Mouse (Mus musculus) hindbrain, embryonic 15.5 days (tissue): ENCODE results near the gene Crat. TPM values are rescaled to one million over a fixed set of nuclear protein-coding genes. Genes with fewer than 3 reads are reported as not detected.

Source experiments
- ATAC-seq: fragments of 200-750 bp; cut with Nextera tagmentation; 2 replicates; pipeline ENCODE4 v1.8.0; 2017; ENCODE audit warnings: low read depth, moderate number of reproducible peaks, moderate TSS enrichment; ENCODE audit not compliant: low FRiP score
- H3K27ac ChIP-seq: fragments of 300-500 bp; sonication (generic); replicated peaks from 2 replicates; pipeline ENCODE4 v1.5.1; 2015; ENCODE audit warnings: mild to moderate bottlenecking, inconsistent platforms
- H3K27me3 ChIP-seq: fragments of 300-500 bp; sonication (generic); 2 replicates; pipeline ENCODE4 v1.6.1; 2015; ENCODE audit warnings: control low read depth, inconsistent platforms
- H3K36me3 ChIP-seq: fragments of 300-500 bp; sonication (generic); 2 replicates; pipeline ENCODE4 v1.6.1; 2015; ENCODE audit warnings: control low read depth, inconsistent platforms
- H3K4me1 ChIP-seq: fragments of 300-500 bp; sonication (generic); replicated peaks from 2 replicates; pipeline ENCODE4 v1.6.1; 2015; ENCODE audit warnings: control low read depth, inconsistent platforms
- H3K4me2 ChIP-seq: fragments of 300-500 bp; sonication (generic); 2 replicates; pipeline ENCODE4 v1.6.1; 2015; ENCODE audit warnings: moderate library complexity, mild to moderate bottlenecking, inconsistent platforms
- H3K4me3 ChIP-seq: fragments of 300-500 bp; sonication (generic); 2 replicates; pipeline ENCODE4 v1.5.1; 2015; ENCODE audit warnings: mild to moderate bottlenecking, inconsistent platforms
- H3K9ac ChIP-seq: fragments of 300-500 bp; sonication (generic); 2 replicates; pipeline ENCODE4 v1.6.1; 2015; ENCODE audit warnings: inconsistent platforms
- H3K9me3 ChIP-seq: fragments of 300-500 bp; sonication (generic); 2 replicates; pipeline ENCODE4 v1.6.1; 2016; ENCODE audit warnings: control low read depth, inconsistent platforms
- WGBS: fragments of 180-500 bp; shearing (Covaris S2); methylation state at CpG from one replicate; pipeline ENCODE4 v1.1.7; 2015; 5-methylcytosine and 5-hydroxymethylcytosine counted together
- polyA plus RNA-seq: library from polyadenylated mRNA; unstranded; fragments of >200 nt; fragmentation: Nextera tagmentation; extraction: Ambion mirVana; gene quantifications from 2 replicates; pipeline ENCODE4 v1.2.1, GENCODE M21; 2015

The Crat gene
- polyA plus RNA-seq, 1 experiment from 2014 or later, result 29.5 TPM

DNA sequence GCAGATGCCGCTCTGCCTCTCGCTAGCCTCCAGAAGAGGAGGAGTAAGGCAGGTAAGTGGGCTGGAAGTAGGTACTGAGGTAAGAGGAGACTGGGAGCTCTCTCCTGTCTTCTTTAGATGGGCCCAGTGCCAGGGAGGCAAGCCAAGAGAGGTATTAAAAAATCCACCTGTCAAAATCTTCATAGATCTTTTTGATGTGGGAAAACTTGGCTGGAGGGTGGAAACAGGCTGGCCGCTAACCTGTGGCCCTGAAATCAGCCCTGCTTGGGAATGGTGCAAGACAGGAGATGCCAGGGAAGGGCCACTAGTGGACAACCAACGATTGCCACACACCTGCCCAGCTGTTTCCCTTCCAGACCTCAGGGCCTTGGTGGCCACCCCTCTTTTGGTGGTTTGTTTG, 1.5 kb downstream of the Crat start:
- H3K27me3 ChIP-seq, result no peaks in the 10 kb centered on the region
- ATAC-seq, result no peak
- no peak overlapping the region for H3K27ac ChIP-seq
- H3K4me2 ChIP-seq, result peak overlapping the region; percentile 60
- WGBS, result 89% methylated on average over 4 of the region's 4 CpGs
- H3K9me3 ChIP-seq, result no peaks in the 10 kb centered on the region
- peak overlapping the region; percentile 92 for H3K9ac ChIP-seq
- peak overlapping the region; percentile 81 for H3K4me3 ChIP-seq
- H3K36me3 ChIP-seq, result peaks cover 19% of the 10 kb centered on the region
- peaks cover 56% of the 10 kb centered on the region for H3K4me1 ChIP-seq

- H3K36me3 ChIP-seq, result peaks cover 27% of the 10 kb centered on the region
- H3K27ac ChIP-seq, result no peak overlapping the region
- peak overlapping the region; percentile 81; the same call in 1 of the 2 replicates for H3K4me3 ChIP-seq
- WGBS, result 81% methylated on average over 15 of the region's 16 CpGs
- H3K9ac ChIP-seq, result no peak overlapping the region; the same call in 1 of the 2 replicates
- H3K4me2 ChIP-seq, result peak overlapping the region; percentile 60
- ATAC-seq, result no peak
- no peaks in the 10 kb centered on the region for H3K27me3 ChIP-seq
- peaks cover 48% of the 10 kb centered on the region for H3K4me1 ChIP-seq
- no peaks in the 10 kb centered on the region for H3K9me3 ChIP-seq
These were observed 2.3 kb downstream of the Crat start for GRCm38 (mm10) chr2:30413038-30413973.

DNA sequence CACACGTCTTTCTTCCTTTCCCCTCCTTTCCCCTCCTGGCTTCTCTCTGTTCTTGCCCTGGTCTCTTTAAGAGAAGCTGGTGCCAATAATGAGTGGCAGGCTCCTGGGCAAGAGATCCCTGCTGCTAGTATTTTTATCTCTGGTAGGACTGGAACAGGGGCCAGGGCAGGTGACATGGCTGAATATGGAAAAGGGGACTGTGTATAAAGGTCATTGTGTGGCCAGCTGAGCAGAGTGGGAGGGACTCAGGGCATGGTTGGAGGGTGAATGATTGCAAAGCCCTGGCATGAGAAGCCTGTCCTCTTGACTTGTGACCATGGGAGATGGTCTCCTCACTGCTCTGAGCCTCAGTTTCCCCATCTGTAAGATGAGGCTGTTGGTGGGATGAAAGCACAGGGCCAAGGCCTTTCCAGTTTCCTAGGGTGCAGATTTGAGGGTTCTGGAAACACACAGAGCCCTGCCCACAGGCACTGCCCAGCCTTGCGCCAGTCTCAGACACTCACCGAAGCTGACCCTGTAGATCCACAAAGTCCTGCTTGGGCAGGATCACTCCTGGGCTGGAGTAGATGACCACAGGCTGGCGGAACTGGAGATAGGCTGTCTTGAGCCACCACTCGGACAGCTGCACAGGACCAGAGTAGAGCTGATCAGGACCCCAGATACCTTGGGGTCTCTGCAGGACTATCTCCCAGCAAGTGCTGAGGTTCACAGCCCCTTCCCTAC, 6.0 kb downstream of the Crat start:
- peaks cover 60% of the 10 kb centered on the region for H3K36me3 ChIP-seq
- H3K4me2 ChIP-seq, result no peak overlapping the region
- no peak for ATAC-seq
- peaks cover 27% of the 10 kb centered on the region for H3K4me1 ChIP-seq
- no peak overlapping the region for H3K27ac ChIP-seq
- H3K4me3 ChIP-seq, result no peak overlapping the region
- H3K9ac ChIP-seq, result no peak overlapping the region
- WGBS, result 91% methylated on average over 5 of the region's 5 CpGs
- H3K27me3 ChIP-seq, result no peaks in the 10 kb centered on the region
- H3K9me3 ChIP-seq, result no peaks in the 10 kb centered on the region

GRCm38 (mm10) chr2:30408452-30409100, 7.0 kb downstream of the Crat start:
- Histone ChIP-seq H3K4me2 (no peak overlapping the region), H3K9ac (no peak overlapping the region), H3K27me3 (no peaks in the 10 kb centered on the region), H3K4me3 (no peak overlapping the region), H3K27ac (no peak overlapping the region), H3K9me3 (no peaks in the 10 kb centered on the region), H3K4me1 (peaks cover 16% of the 10 kb centered on the region), H3K36me3 (peaks cover 69% of the 10 kb centered on the region)
- ATAC-seq, result no peak
- WGBS, result 87% methylated on average over 8 of the region's 8 CpGs

DNA sequence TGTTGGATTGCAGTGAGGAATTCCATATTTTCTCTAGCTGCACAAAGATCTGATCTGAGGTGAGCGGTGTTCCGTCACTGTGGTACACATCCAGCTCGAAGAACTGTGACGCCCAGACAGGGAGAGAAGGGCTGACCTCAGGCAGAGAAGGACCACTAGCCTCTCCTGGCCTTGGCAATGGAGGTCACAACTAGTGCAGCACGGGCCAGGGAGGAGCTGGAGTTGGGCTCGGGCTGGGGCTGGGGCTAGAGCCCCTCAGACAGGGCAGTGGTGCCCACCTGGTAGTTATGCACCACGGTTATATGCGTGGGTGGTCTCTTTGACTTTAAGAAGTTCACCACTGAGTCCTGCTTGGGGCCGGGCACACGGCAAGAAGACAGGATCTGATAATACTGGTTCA, 7.8 kb downstream of the Crat start:
- H3K36me3 ChIP-seq, result peaks cover 77% of the 10 kb centered on the region
- H3K9ac ChIP-seq, result no peak overlapping the region
- no peak overlapping the region for H3K4me2 ChIP-seq
- no peak for ATAC-seq
- 89% methylated on average over 10 of the region's 10 CpGs for WGBS
- no peaks in the 10 kb centered on the region for H3K27me3 ChIP-seq
- H3K27ac ChIP-seq, result no peak overlapping the region
- no peaks in the 10 kb centered on the region for H3K9me3 ChIP-seq
- peaks cover 8% of the 10 kb centered on the region; the same call in 1 of the 2 replicates for H3K4me1 ChIP-seq
- no peak overlapping the region for H3K4me3 ChIP-seq

GRCm38 (mm10) chr2:30407221-30407620, 8.4 kb downstream of the Crat start:
- Histone ChIP-seq H3K27ac (no peak overlapping the region), H3K9me3 (no peaks in the 10 kb centered on the region), H3K36me3 (peaks cover 83% of the 10 kb centered on the region), H3K4me1 (peaks cover 3% of the 10 kb centered on the region; the same call in 1 of the 2 replicates), H3K9ac (no peak overlapping the region), H3K4me3 (no peak overlapping the region), H3K27me3 (no peaks in the 10 kb centered on the region), H3K4me2 (no peak overlapping the region)
- WGBS, result 87% methylated on average over 2 of the region's 2 CpGs
- ATAC-seq, result no peak

DNA sequence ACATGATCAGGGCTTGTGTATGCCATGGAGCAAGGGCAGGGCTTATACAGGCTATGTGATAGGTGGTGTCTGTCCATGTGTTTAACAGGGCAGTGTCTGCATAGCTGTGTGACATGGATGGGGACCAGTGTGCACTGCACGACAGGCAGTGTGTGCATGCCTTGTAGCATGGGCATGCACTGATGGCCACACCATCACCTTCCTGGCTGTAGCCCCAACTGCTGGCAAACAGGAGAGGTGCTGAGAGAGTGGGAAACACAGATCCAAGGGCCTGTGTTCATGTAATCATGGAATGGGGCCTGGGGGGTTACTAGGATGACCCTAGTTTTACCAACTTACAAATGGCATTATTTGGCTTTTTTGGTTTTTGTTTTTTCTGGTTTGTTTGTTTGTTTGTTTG, 11.7 kb downstream of the Crat start:
- ATAC-seq, result no peak
- Histone ChIP-seq H3K27ac (no peak overlapping the region), H3K4me3 (no peak overlapping the region), H3K4me2 (no peak overlapping the region), H3K36me3 (peaks cover 68% of the 10 kb centered on the region), H3K9me3 (no peaks in the 10 kb centered on the region), H3K9ac (no peak overlapping the region), H3K4me1 (peaks cover 13% of the 10 kb centered on the region), H3K27me3 (no peaks in the 10 kb centered on the region)
- 89% methylated on average over 1 of the region's 1 CpGs for WGBS

- WGBS, result 66% methylated on average over 2 of the region's 2 CpGs
- H3K36me3 ChIP-seq, result peaks cover 58% of the 10 kb centered on the region
- no peak for ATAC-seq
- peaks cover 15% of the 10 kb centered on the region for H3K4me1 ChIP-seq
- H3K4me2 ChIP-seq, result no peak overlapping the region
- no peak overlapping the region for H3K9ac ChIP-seq
- no peaks in the 10 kb centered on the region for H3K27me3 ChIP-seq
- no peak overlapping the region for H3K4me3 ChIP-seq
- no peaks in the 10 kb centered on the region for H3K9me3 ChIP-seq
- H3K27ac ChIP-seq, result no peak overlapping the region
These were observed 12.8 kb downstream of the Crat start for GRCm38 (mm10) chr2:30402843-30403242.

DNA sequence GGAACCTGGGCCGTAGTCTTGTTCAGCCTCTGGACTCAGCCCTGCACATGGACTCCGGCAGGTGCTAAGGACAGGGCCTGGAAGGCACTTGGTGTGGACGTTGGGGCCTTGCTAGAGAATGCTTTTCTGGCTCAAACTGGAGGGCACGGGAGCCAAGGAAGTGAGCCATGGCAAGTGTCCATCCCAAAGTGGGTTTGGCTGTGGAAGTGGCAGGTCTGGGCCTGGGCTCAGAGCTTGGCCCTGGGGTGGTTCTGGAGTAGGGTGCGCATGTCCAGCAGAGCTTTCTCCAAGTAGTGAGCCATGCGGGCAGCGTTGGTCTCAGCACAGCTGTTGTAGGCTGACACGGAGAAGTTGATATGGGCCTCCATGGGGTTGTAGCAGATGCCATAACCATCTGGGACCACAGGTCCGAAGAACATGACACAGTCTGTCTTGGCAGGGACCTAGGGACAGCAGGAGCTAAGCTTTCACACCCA, 13.2 kb downstream of the Crat start:
- H3K9ac ChIP-seq, result no peak overlapping the region
- WGBS, result 91% methylated on average over 9 of the region's 9 CpGs
- H3K27me3 ChIP-seq, result no peaks in the 10 kb centered on the region
- no peak for ATAC-seq
- no peak overlapping the region for H3K27ac ChIP-seq
- H3K4me2 ChIP-seq, result no peak overlapping the region
- peaks cover 15% of the 10 kb centered on the region for H3K4me1 ChIP-seq
- H3K36me3 ChIP-seq, result peaks cover 58% of the 10 kb centered on the region
- no peak overlapping the region for H3K4me3 ChIP-seq
- no peaks in the 10 kb centered on the region for H3K9me3 ChIP-seq

GRCm38 (mm10) chr2:30401581-30401980, 14.0 kb downstream of the Crat start:
- Histone ChIP-seq H3K9me3 (no peaks in the 10 kb centered on the region), H3K36me3 (peaks cover 56% of the 10 kb centered on the region), H3K4me3 (no peak overlapping the region), H3K4me2 (no peak overlapping the region), H3K4me1 (peaks cover 15% of the 10 kb centered on the region), H3K27me3 (no peaks in the 10 kb centered on the region), H3K27ac (no peak overlapping the region), H3K9ac (no peak overlapping the region)
- no peak for ATAC-seq
- WGBS, result 81% methylated on average over 1 of the region's 1 CpGs

- Histone ChIP-seq H3K9ac (no peak overlapping the region; the same call in 1 of the 2 replicates), H3K36me3 (peaks cover 41% of the 10 kb centered on the region)
- peak; percentile 20; the same call in 1 of the 2 replicates for ATAC-seq
These were observed 16.1 kb downstream of the Crat start for GRCm38 (mm10) chr2:30399191-30400171.

More at GRCm38 (mm10) chr2:30399191-30400171, 16.1 kb downstream of the Crat start:
- H3K27me3 ChIP-seq, result no peaks in the 10 kb centered on the region
- no peak overlapping the region for H3K4me2 ChIP-seq
- H3K9me3 ChIP-seq, result no peaks in the 10 kb centered on the region
- peaks cover 15% of the 10 kb centered on the region for H3K4me1 ChIP-seq
- peak overlapping the region; percentile 53 for H3K27ac ChIP-seq
- 21% methylated on average over 20 of the region's 20 CpGs for WGBS
- no peak overlapping the region for H3K4me3 ChIP-seq
